26 mouse cellular contexts compared by ENCODE assay signal in genomic region chr16:38898816-38899425, GRCm38 (mm10). TPM values are rescaled to one million over a fixed set of nuclear protein-coding genes. Genes with fewer than 3 reads are reported as not detected.
DNase-seq lines count a peak whose midpoint lies in the region; ATAC-seq and TF ChIP-seq lines count a peak whose summit lies in the region.
"Had no signal": no experiment of that assay in that cellular context is flagged by ENCODE, and none has a peak within 500 bp of the region (broad histone marks: within the 10 kb centered on the region; RNA-seq: fewer than 3 reads in every experiment).

No protein-coding gene starts in this region.

- H3K9me3 ChIP-seq in kidney, embryonic 15.5 days (replicated peaks), result no peaks in the 10 kb centered on the region
- H3K9me3 ChIP-seq in hindbrain, postnatal 0 days (ENCODE audit: low read length), result no peaks in the 10 kb centered on the region
- H3K9me3 ChIP-seq: heart, embryonic 12.5 days; hindbrain, embryonic 13.5 days; limb, embryonic 12.5 days; liver, embryonic 13.5 days; midbrain, embryonic 13.5 days; neural tube, embryonic 13.5 days had no signal

- H3K27ac ChIP-seq in kidney, embryonic 15.5 days, result no peak overlapping the region
- H3K27ac ChIP-seq in bone marrow macrophage, adult 2 months (ENCODE audit: insufficient read depth, low read depth, low read length), result peak overlapping the region; percentile 95
- H3K27ac ChIP-seq in hindbrain, postnatal 0 days, result no peak overlapping the region
- H3K27ac ChIP-seq: gastrocnemius, adult 2 months; heart, adult 2 months; hindbrain, embryonic 13.5 days; limb, embryonic 12.5 days; liver, embryonic 13.5 days; macrophage; midbrain, embryonic 13.5 days; neural tube, embryonic 13.5 days had no signal

- peaks cover 46% of the 10 kb centered on the region for H3K27me3 ChIP-seq in kidney, embryonic 15.5 days
- no peaks in the 10 kb centered on the region for H3K27me3 ChIP-seq in hindbrain, postnatal 0 days (ENCODE audit: insufficient read depth, low read length)

- 51% methylated on average over 8 of the region's 8 CpGs for WGBS in kidney, embryonic 15.5 days
- 50% methylated on average over 8 of the region's 8 CpGs for WGBS in hindbrain, postnatal 0 days

- H3K9ac ChIP-seq in kidney, embryonic 15.5 days, result no peak overlapping the region
- no peak overlapping the region for H3K9ac ChIP-seq in hindbrain, postnatal 0 days (replicated peaks; ENCODE audit: low read length)
- H3K9ac ChIP-seq: heart, embryonic 12.5 days; hindbrain, embryonic 13.5 days; limb, embryonic 12.5 days; liver, embryonic 13.5 days; midbrain, embryonic 13.5 days; neural tube, embryonic 13.5 days had no signal

- no peaks in the 10 kb centered on the region for H3K4me1 ChIP-seq in kidney, embryonic 15.5 days
- peaks cover 37% of the 10 kb centered on the region for H3K4me1 ChIP-seq in bone marrow macrophage, adult 2 months (ENCODE audit: control insufficient read depth, insufficient read depth, low read length)
- H3K4me1 ChIP-seq in hindbrain, postnatal 0 days (ENCODE audit: insufficient read depth, low read length), result no peaks in the 10 kb centered on the region
- H3K4me1 ChIP-seq: heart, embryonic 12.5 days; hindbrain, embryonic 13.5 days; liver, embryonic 13.5 days; neural tube, embryonic 13.5 days had no signal

- H3K4me2 ChIP-seq in kidney, embryonic 15.5 days, result no peak overlapping the region
- H3K4me2 ChIP-seq in hindbrain, postnatal 0 days (ENCODE audit: low read depth, low read length), result no peak overlapping the region
- H3K4me2 ChIP-seq: heart, embryonic 12.5 days; hindbrain, embryonic 13.5 days; limb, embryonic 12.5 days; liver, embryonic 13.5 days; midbrain, embryonic 13.5 days; neural tube, embryonic 13.5 days had no signal

- peak; percentile 78 for DNase-seq in kidney, adult 18-20 months
- peak; percentile 14 for DNase-seq in 3T3-L1 (ENCODE audit: low read depth, low spot score)
- DNase-seq in kidney, postnatal 25 days, result peak; percentile 56 to 80
- no peak for DNase-seq in left cerebral cortex, adult 11 months (ENCODE audit: low spot score)
- no peak for DNase-seq in hindbrain, postnatal 0 days (ENCODE audit: low spot score)
- DNase-seq: adrenal gland, postnatal 25 days; cerebellum, adult 18-20 months; cerebellum, postnatal 14 days; gastrocnemius, adult 2 months; heart, adult 2 months; heart, postnatal 4 days; liver, embryonic 13.5 days; lung, adult 2 months; lung, postnatal 10 days; thymus, postnatal 14 days had no signal

- no peak for TF ChIP-seq POLR2A in bone marrow macrophage, adult 2 months (IDR thresholded peaks at IDR 0.05; ENCODE audit: borderline replicate concordance, low read depth, low read length)

- no peak for ATAC-seq in kidney, embryonic 15.5 days (replicated peaks; ENCODE audit: low FRiP score)
- no peak for ATAC-seq in hindbrain, postnatal 0 days
- ATAC-seq: forebrain, embryonic 16.5 days; midbrain, embryonic 13.5 days had no signal

- no peak for TF ChIP-seq CTCF in bone marrow macrophage, adult 2 months (IDR thresholded peaks at IDR 0.05; ENCODE audit: low read depth, low read length)
- TF ChIP-seq CTCF in hindbrain, postnatal 0 days (IDR thresholded peaks at IDR 0.05; ENCODE audit: low read depth), result no peak

- H3K4me3 ChIP-seq in kidney, embryonic 15.5 days (replicated peaks), result no peak overlapping the region
- no peak overlapping the region for H3K4me3 ChIP-seq in bone marrow macrophage, adult 2 months (ENCODE audit: insufficient read depth, low read length)
- H3K4me3 ChIP-seq in hindbrain, postnatal 0 days (ENCODE audit: low read length), result no peak overlapping the region
- H3K4me3 ChIP-seq: erythroblast, embryonic 14.5 days; gastrocnemius, adult 2 months; heart, adult 2 months; heart, embryonic 12.5 days; hindbrain, embryonic 13.5 days; limb, embryonic 12.5 days; liver, embryonic 13.5 days; midbrain, embryonic 13.5 days; neural tube, embryonic 13.5 days had no signal

- no peaks in the 10 kb centered on the region for H3K36me3 ChIP-seq in kidney, embryonic 15.5 days
- no peaks in the 10 kb centered on the region for H3K36me3 ChIP-seq in hindbrain, postnatal 0 days (ENCODE audit: insufficient read depth, low read length)
- H3K36me3 ChIP-seq: heart, embryonic 12.5 days; hindbrain, embryonic 13.5 days; limb, embryonic 12.5 days; liver, embryonic 13.5 days; midbrain, embryonic 13.5 days; neural tube, embryonic 13.5 days had no signal

RNA-seq across cellular contexts. Expression of gene Igsf11, which starts 6.5 kb away (rescaled TPM):
- 2.1 and 2.6 TPM in 2 replicates for polyA plus RNA-seq in kidney, embryonic 15.5 days (2015; fragmentation: Nextera tagmentation; extraction: Ambion mirVana)
- polyA plus RNA-seq in bone marrow macrophage, adult 2 months (2012; ENCODE audit: insufficient read depth, insufficient read length, missing spikeins), result not detected in 2 replicates
- 20.5 and 24.5 TPM in 2 replicates for total RNA-seq in hindbrain, postnatal 0 days (2014; rRNA removed)
- 4.9 and 5.8 TPM in 2 replicates for polyA plus RNA-seq in hindbrain, postnatal 0 days (2015; fragmentation: Nextera tagmentation; extraction: Ambion mirVana)
- total RNA-seq: megakaryocyte-erythroid progenitor cell, adult 5-6 weeks had no signal
- polyA plus RNA-seq: erythroblast, embryonic 14.5 days had no signal

Comparison
In these comparisons a context has a peak if more than half of its experiments do, and no peak if none do; other contexts are left out.
1. DNase-seq: peak in kidney, adult 18-20 months (single experiment), 3T3-L1 (single experiment) and kidney, postnatal 25 days (2 of 2); none in left cerebral cortex, adult 11 months (single experiment) and hindbrain, postnatal 0 days (single experiment).